Mouse (Mus musculus): ENCODE measurements around the gene Emilin1. TPM values are rescaled to one million over a fixed set of nuclear protein-coding genes. Genes with fewer than 3 reads are reported as not detected.

Gene Emilin1
- polyA plus RNA-seq, 1 experiment from 2014 or later, result 173 TPM

DNA sequence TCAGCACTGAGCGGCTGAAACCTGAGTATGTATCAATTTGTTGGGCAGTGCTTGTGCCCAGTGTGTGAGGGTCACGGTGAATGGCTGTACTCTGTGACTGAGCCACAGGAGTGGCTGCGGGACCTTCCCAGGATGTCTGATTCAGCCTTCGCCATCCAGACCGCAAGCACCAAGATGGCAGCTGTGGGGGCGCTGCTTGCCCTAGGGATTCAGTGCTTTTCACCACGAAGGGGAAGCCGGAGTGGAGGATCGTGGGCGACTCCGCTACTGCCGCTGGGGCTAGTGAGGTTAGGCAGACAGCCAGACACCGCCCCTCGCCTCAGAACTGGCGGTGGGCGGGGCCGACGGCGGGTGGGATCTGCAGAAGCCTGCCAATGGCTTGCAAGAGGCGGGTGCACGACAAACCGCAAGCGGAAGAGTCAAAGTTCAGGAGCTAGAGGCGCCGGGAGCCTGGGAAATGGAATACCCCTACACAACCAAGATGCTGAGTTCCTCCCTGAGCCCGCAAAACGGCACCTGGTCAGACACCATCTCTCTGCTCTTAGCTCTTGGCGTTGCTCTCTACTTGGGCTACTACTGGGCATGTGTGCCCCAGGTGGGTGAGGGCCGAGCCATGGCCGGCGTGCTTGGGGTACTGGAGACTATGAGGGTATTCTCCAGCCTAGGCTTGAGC lies 36.6 kb downstream of the Emilin1 start:
- WGBS, result under 1% methylated on average over 31 of the region's 31 CpGs

DNA sequence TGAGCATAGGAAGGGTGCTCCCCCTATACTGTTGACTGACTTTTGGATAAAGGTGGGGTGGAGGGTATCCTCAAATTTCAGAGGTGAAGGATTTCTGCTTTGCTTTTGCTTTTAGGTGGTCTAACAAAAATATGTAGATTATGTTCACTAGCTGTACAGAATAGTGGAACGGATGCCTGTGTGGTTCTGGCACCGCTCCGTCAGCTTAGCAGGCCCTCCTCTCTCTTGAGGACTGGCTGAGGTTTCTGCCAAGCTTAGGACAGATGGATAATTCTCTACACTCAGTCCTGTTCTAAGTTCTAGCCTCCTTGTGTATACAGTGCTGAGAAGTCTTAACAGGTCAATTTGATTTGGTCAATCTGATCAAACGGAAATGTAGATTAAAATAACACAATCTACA lies 37.2 kb downstream of the Emilin1 start:
- peaks cover 14% of the 10 kb centered on the region for H3K4me1 ChIP-seq (ENCODE audit: control insufficient read depth, insufficient read depth, low read length)
- H3K9ac ChIP-seq (ENCODE audit: low read depth, low read length), result peak overlapping the region; percentile 79
- H3K4me2 ChIP-seq (ENCODE audit: low read depth, low read length), result peak overlapping the region; percentile 94
- H3K9me3 ChIP-seq (ENCODE audit: control insufficient read depth, low read length), result no peaks in the 10 kb centered on the region
- no peaks in the 10 kb centered on the region for H3K27me3 ChIP-seq (replicated peaks; ENCODE audit: control insufficient read depth, insufficient read depth, low read length)
- WGBS, result 50% methylated on average over 4 of the region's 4 CpGs
- peak overlapping the region; percentile 21 for H3K27ac ChIP-seq (ENCODE audit: low read length)
- peak overlapping the region; percentile 63 for H3K4me3 ChIP-seq (ENCODE audit: low read length)
- ATAC-seq, result no peak
- peaks cover 24% of the 10 kb centered on the region for H3K36me3 ChIP-seq (ENCODE audit: control insufficient read depth, insufficient read depth, low read length)

More for the DNA sequence above, 36.6 kb downstream of the Emilin1 start:
- Histone ChIP-seq H3K27ac (ENCODE audit: low read length) (peak overlapping the region; percentile 94), H3K27me3 (replicated peaks; ENCODE audit: control insufficient read depth, insufficient read depth, low read length) (no peaks in the 10 kb centered on the region), H3K36me3 (ENCODE audit: control insufficient read depth, insufficient read depth, low read length) (peaks cover 17% of the 10 kb centered on the region), H3K4me2 (ENCODE audit: low read depth, low read length) (peak overlapping the region; percentile 94), H3K4me3 (ENCODE audit: low read length) (peak overlapping the region; percentile 63), H3K4me1 (ENCODE audit: control insufficient read depth, insufficient read depth, low read length) (peaks cover 20% of the 10 kb centered on the region), H3K9ac (ENCODE audit: low read depth, low read length) (peak overlapping the region; percentile 79), H3K9me3 (ENCODE audit: control insufficient read depth, low read length) (no peaks in the 10 kb centered on the region)
- peak; percentile 84 for ATAC-seq

DNA sequence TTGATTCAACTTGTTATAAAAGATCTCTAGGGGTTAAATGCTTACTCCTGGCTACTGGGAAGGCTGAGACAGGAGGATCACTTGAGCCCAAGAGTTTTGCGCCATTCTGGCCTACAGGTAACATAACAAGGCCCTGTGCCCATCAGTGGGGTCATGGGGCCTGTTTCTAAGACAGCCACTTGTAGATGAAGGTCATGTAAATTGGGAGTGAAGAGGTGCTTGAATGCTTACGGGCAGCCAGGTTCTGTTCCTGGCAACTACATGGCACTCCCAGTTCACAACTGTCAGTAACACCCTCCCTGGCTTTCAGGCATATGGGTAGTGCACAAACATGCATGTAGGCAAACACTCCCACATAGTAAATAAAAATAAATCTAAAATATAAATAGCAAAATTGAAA lies 37.7 kb downstream of the Emilin1 start:
- Histone ChIP-seq H3K9me3 (ENCODE audit: control insufficient read depth, low read length) (no peaks in the 10 kb centered on the region), H3K27ac (ENCODE audit: low read length) (no peak overlapping the region), H3K9ac (ENCODE audit: low read depth, low read length) (no peak overlapping the region), H3K36me3 (ENCODE audit: control insufficient read depth, insufficient read depth, low read length) (peaks cover 27% of the 10 kb centered on the region), H3K27me3 (replicated peaks; ENCODE audit: control insufficient read depth, insufficient read depth, low read length) (no peaks in the 10 kb centered on the region), H3K4me2 (ENCODE audit: low read depth, low read length) (peak overlapping the region; percentile 94), H3K4me3 (ENCODE audit: low read length) (peak overlapping the region; percentile 63), H3K4me1 (ENCODE audit: control insufficient read depth, insufficient read depth, low read length) (peaks cover 10% of the 10 kb centered on the region)
- 84% methylated on average over 2 of the region's 2 CpGs for WGBS
- no peak for ATAC-seq

GRCm38 (mm10) chr5:30951706-30952105 lies 38.5 kb downstream of the Emilin1 start:
- H3K9me3 ChIP-seq (ENCODE audit: control insufficient read depth, low read length), result no peaks in the 10 kb centered on the region
- ATAC-seq, result no peak
- H3K36me3 ChIP-seq (ENCODE audit: control insufficient read depth, insufficient read depth, low read length), result peaks cover 29% of the 10 kb centered on the region
- H3K27me3 ChIP-seq (replicated peaks; ENCODE audit: control insufficient read depth, insufficient read depth, low read length), result no peaks in the 10 kb centered on the region
- no peak overlapping the region for H3K4me2 ChIP-seq (ENCODE audit: low read depth, low read length)
- WGBS, result 80% methylated on average over 6 of the region's 6 CpGs
- no peak overlapping the region for H3K27ac ChIP-seq (ENCODE audit: low read length)
- no peak overlapping the region for H3K4me3 ChIP-seq (ENCODE audit: low read length)
- H3K4me1 ChIP-seq (ENCODE audit: control insufficient read depth, insufficient read depth, low read length), result peaks cover 10% of the 10 kb centered on the region
- no peak overlapping the region for H3K9ac ChIP-seq (ENCODE audit: low read depth, low read length)

GRCm38 (mm10) chr5:30952551-30952950 lies 39.3 kb downstream of the Emilin1 start:
- H3K27ac ChIP-seq (ENCODE audit: low read length), result no peak overlapping the region
- H3K9ac ChIP-seq (ENCODE audit: low read depth, low read length), result no peak overlapping the region
- WGBS, result 85% methylated on average over 5 of the region's 5 CpGs
- no peaks in the 10 kb centered on the region for H3K9me3 ChIP-seq (ENCODE audit: control insufficient read depth, low read length)
- peaks cover 29% of the 10 kb centered on the region for H3K36me3 ChIP-seq (ENCODE audit: control insufficient read depth, insufficient read depth, low read length)
- H3K4me1 ChIP-seq (ENCODE audit: control insufficient read depth, insufficient read depth, low read length), result peaks cover 11% of the 10 kb centered on the region
- H3K4me3 ChIP-seq (ENCODE audit: low read length), result no peak overlapping the region
- H3K4me2 ChIP-seq (ENCODE audit: low read depth, low read length), result no peak overlapping the region
- no peaks in the 10 kb centered on the region for H3K27me3 ChIP-seq (replicated peaks; ENCODE audit: control insufficient read depth, insufficient read depth, low read length)
- ATAC-seq, result no peak

DNA sequence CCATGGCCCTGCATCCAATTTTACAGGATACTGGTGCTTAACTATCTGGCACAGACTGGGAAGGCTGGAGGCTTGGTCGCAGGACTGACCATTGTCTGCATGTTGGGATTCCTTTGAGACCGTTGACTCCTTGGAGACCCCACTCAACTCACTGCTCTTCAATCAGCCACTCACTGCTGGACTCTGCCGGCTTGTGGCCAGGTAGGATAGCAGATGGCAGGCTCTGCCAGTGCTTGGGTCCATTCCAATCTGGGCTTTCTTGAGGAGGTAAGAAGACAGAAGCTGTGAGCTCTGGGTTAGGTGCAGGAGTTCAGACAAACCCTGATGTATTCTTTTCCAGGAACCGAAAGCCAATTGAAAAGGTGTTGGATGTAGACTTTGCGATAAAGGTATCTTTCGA lies 40.9 kb downstream of the Emilin1 start:
- no peak for ATAC-seq
- H3K36me3 ChIP-seq (ENCODE audit: control insufficient read depth, insufficient read depth, low read length), result peaks cover 35% of the 10 kb centered on the region
- no peak overlapping the region for H3K9ac ChIP-seq (ENCODE audit: low read depth, low read length)
- no peaks in the 10 kb centered on the region for H3K27me3 ChIP-seq (replicated peaks; ENCODE audit: control insufficient read depth, insufficient read depth, low read length)
- no peak overlapping the region for H3K4me2 ChIP-seq (ENCODE audit: low read depth, low read length)
- 94% methylated on average over 6 of the region's 6 CpGs for WGBS
- H3K9me3 ChIP-seq (ENCODE audit: control insufficient read depth, low read length), result no peaks in the 10 kb centered on the region
- H3K4me3 ChIP-seq (ENCODE audit: low read length), result no peak overlapping the region
- no peak overlapping the region for H3K27ac ChIP-seq (ENCODE audit: low read length)
- H3K4me1 ChIP-seq (ENCODE audit: control insufficient read depth, insufficient read depth, low read length), result peaks cover 21% of the 10 kb centered on the region

DNA sequence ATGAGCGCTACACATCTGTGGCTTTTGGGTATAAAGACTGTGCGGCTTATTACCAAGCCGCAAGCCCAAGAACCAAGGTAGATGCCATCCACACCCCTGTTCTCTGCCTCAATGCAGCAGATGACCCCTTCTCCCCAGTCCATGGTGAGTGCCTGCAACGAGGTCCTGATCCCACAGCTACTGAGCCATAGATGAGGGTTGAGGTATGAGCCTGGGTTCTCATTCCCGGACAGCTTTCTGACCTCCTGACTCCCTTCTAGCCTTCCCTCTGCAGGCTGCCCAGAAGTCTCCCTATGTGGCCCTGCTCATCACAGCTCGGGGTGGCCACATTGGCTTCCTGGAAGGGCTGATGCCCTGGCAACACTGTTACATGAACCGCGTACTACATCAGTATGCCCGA lies 41.4 kb downstream of the Emilin1 start:
- no peaks in the 10 kb centered on the region for H3K9me3 ChIP-seq (ENCODE audit: control insufficient read depth, low read length)
- no peak overlapping the region for H3K27ac ChIP-seq (ENCODE audit: low read length)
- no peak overlapping the region for H3K4me3 ChIP-seq (ENCODE audit: low read length)
- H3K27me3 ChIP-seq (replicated peaks; ENCODE audit: control insufficient read depth, insufficient read depth, low read length), result no peaks in the 10 kb centered on the region
- no peak for ATAC-seq
- peaks cover 35% of the 10 kb centered on the region for H3K36me3 ChIP-seq (ENCODE audit: control insufficient read depth, insufficient read depth, low read length)
- 94% methylated on average over 9 of the region's 9 CpGs for WGBS
- H3K9ac ChIP-seq (ENCODE audit: low read depth, low read length), result no peak overlapping the region
- H3K4me1 ChIP-seq (ENCODE audit: control insufficient read depth, insufficient read depth, low read length), result peaks cover 23% of the 10 kb centered on the region
- no peak overlapping the region for H3K4me2 ChIP-seq (ENCODE audit: low read depth, low read length)

- Histone ChIP-seq H3K9me3 (ENCODE audit: control insufficient read depth, low read length) (no peaks in the 10 kb centered on the region), H3K27ac (ENCODE audit: low read length) (no peak overlapping the region), H3K4me3 (ENCODE audit: low read length) (no peak overlapping the region), H3K4me2 (ENCODE audit: low read depth, low read length) (no peak overlapping the region), H3K9ac (ENCODE audit: low read depth, low read length) (no peak overlapping the region), H3K36me3 (ENCODE audit: control insufficient read depth, insufficient read depth, low read length) (peaks cover 35% of the 10 kb centered on the region), H3K27me3 (replicated peaks; ENCODE audit: control insufficient read depth, insufficient read depth, low read length) (no peaks in the 10 kb centered on the region), H3K4me1 (ENCODE audit: control insufficient read depth, insufficient read depth, low read length) (peaks cover 19% of the 10 kb centered on the region)
- no peak for ATAC-seq
- WGBS, result 95% methylated on average over 6 of the region's 6 CpGs
These were observed 42.5 kb downstream of the Emilin1 start for GRCm38 (mm10) chr5:30955751-30956150.

DNA sequence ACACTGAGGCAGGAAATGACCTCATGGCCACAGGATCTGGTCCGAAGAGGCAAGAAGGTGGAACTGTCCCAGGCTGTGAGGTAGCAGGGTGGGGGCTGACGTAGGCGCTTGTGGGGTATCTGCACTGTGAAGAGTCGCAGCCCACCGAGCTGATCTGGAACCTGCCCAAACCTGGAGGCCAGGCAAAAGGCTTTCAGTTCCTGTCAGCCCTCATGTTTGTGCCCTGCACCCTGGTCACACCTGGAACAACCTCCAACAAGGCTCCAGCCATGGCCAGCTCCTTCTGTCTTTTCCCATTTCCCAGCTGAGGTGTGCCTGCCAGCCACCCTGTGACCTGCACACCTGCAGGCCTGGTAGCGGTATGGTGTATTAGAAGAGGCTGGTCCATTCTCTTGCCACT lies 44.7 kb downstream of the Emilin1 start:
- no peak for ATAC-seq
- H3K27me3 ChIP-seq (replicated peaks; ENCODE audit: control insufficient read depth, insufficient read depth, low read length), result no peaks in the 10 kb centered on the region
- 95% methylated on average over 6 of the region's 6 CpGs for WGBS
- peaks cover 19% of the 10 kb centered on the region for H3K4me1 ChIP-seq (ENCODE audit: control insufficient read depth, insufficient read depth, low read length)
- H3K9ac ChIP-seq (ENCODE audit: low read depth, low read length), result no peak overlapping the region
- H3K9me3 ChIP-seq (ENCODE audit: control insufficient read depth, low read length), result no peaks in the 10 kb centered on the region
- H3K36me3 ChIP-seq (ENCODE audit: control insufficient read depth, insufficient read depth, low read length), result peaks cover 29% of the 10 kb centered on the region
- H3K27ac ChIP-seq (ENCODE audit: low read length), result no peak overlapping the region
- peak overlapping the region; percentile 83 for H3K4me3 ChIP-seq (ENCODE audit: low read length)
- peak overlapping the region; percentile 78 for H3K4me2 ChIP-seq (ENCODE audit: low read depth, low read length)
